Mouse (Mus musculus): ENCODE measurements at regions not wholly inside any gene's neighbourhood (a gene's known extent, or its start where the extent isn't known, plus 50 kb on each side); places are given as distances from the start of the nearest gene placed in this dataset.

DNA sequence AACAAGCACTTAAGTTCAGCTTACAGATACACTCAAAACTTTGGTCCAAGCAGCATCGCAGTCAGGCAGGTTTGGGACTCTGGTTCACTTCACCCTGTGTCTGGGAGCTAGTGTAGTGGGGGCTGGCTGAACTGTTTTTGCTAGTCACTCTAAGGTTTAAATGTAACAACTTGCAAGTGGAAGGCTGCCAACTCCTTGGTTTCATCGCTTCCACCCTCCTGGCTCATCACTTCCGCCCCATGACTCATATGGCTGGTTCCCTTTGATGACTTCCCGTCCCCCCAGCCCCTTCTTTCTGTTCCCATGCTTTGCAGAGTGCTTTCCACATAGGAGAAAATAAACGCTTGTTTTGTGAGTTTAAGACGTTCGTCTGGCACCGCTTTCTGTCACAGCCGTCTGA lies 438.1 kb downstream of the Ofcc1 start:
- TF ChIP-seq CTCF (IDR thresholded peaks at IDR 0.05) = no peak
- peak; percentile 37; the same call in 1 of the 2 replicates for TF ChIP-seq EP300 (IDR thresholded peaks at IDR 0.05)

Data from lung, postnatal 0 days (tissue).